Mouse (Mus musculus): ENCODE data around the gene Wfdc12. TPM values are rescaled to one million over a fixed set of nuclear protein-coding genes. Genes with fewer than 3 reads are reported as not detected.
"Not testable (repeated sequence)": the region's sequence is repeated elsewhere in the genome, so short reads cannot be mapped to it uniquely, and the experiment has no call there.

Gene Wfdc12
- polyA plus RNA-seq (2015; fragmentation: Nextera tagmentation; extraction: Ambion mirVana), result not detected in 2 replicates

DNA sequence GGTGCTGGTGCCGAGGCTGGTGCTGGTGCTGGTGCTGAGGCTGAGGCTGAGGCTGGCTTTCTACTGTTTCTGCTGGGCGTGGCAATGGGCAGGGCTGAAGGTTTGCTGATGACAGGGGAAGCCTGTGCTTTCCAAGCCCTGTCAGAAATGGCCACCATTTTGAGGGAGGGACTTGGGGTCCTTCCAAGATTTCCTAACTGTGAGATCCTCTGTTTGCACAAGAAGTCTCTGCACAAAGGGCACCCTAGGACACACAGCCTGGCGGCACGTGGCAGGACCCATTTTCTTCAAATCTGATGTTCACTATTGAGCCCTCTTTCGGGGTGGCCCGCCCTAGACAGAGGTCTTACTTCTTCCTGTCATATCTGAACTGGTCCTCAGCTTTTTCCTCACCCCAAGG, at the start of gene Wfdc12:
Wfdc12 (minus strand) TSS at position 33 of the 400 bp plus-strand sequence.
- Histone ChIP-seq H3K27me3 (no peaks in the 10 kb centered on the region), H3K4me3 (no peak within 1 kb of the TSS), H3K4me2 (no peak within 1 kb of the TSS), H3K9me3 (replicated peaks) (no peaks in the 10 kb centered on the region), H3K36me3 (ENCODE audit: poor library complexity, severe bottlenecking) (no peaks in the 10 kb centered on the region), H3K27ac (no peak within 1 kb of the TSS), H3K9ac (no peak within 1 kb of the TSS), H3K4me1 (no peaks in the 10 kb centered on the region)
- 83% methylated on average over 5 of the region's 6 CpGs for WGBS
- ATAC-seq, result no peak

- H3K27ac ChIP-seq, result no peak within 1 kb of the TSS
- no peaks in the 10 kb centered on the region for H3K27me3 ChIP-seq
- H3K9ac ChIP-seq, result no peak within 1 kb of the TSS
- H3K4me3 ChIP-seq, result no peak within 1 kb of the TSS
- 90% methylated on average over 3 of the region's 3 CpGs for WGBS
- no peaks in the 10 kb centered on the region for H3K4me1 ChIP-seq
- H3K4me2 ChIP-seq, result no peak within 1 kb of the TSS
- H3K9me3 ChIP-seq (replicated peaks), result no peaks in the 10 kb centered on the region
- no peak for ATAC-seq
- no peaks in the 10 kb centered on the region for H3K36me3 ChIP-seq (ENCODE audit: poor library complexity, severe bottlenecking)
These were observed 48.0 kb upstream of the Wfdc12 start, which contains the start of gene Svs2 for GRCm38 (mm10) chr2:164238366-164238765. TSS of gene Svs2 (minus strand) at chr2:164238466.

DNA sequence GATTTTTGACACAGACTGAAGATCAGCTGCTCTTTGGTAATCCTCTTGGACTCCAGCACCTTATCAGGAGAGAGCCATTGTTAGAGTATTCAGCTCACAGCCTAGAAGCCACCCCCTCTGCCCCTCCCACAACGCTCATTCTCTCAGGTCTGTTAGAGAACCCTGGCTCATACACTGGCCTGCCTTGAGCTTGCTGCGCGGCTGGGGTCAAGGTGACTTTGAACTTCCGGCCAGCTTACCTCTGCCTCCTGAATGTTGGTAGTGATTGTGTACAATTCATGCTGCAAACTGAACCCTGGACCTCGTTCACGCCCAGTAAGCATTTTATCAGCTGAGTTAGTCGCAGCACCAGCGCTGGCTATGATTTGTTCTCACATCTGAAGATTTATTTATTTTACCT, 42.3 kb upstream of the Wfdc12 start:
- H3K36me3 ChIP-seq (ENCODE audit: poor library complexity, severe bottlenecking), result no peaks in the 10 kb centered on the region
- H3K9ac ChIP-seq, result no peak overlapping the region
- H3K4me1 ChIP-seq, result no peaks in the 10 kb centered on the region
- 89% methylated on average over 8 of the region's 8 CpGs for WGBS
- H3K27ac ChIP-seq, result no peak overlapping the region
- no peak for ATAC-seq
- no peak overlapping the region for H3K4me2 ChIP-seq
- H3K9me3 ChIP-seq (replicated peaks), result no peaks in the 10 kb centered on the region
- no peaks in the 10 kb centered on the region for H3K27me3 ChIP-seq
- no peak overlapping the region for H3K4me3 ChIP-seq

GRCm38 (mm10) chr2:164228361-164229070, 38.1 kb upstream of the Wfdc12 start:
- H3K9me3 ChIP-seq (replicated peaks), result no peaks in the 10 kb centered on the region
- WGBS, result 90% methylated on average over 8 of the region's 8 CpGs
- H3K4me2 ChIP-seq, result no peak overlapping the region
- H3K27ac ChIP-seq, result no peak overlapping the region
- no peak overlapping the region for H3K4me3 ChIP-seq
- ATAC-seq, result no peak
- no peaks in the 10 kb centered on the region for H3K4me1 ChIP-seq
- H3K27me3 ChIP-seq, result no peaks in the 10 kb centered on the region
- H3K9ac ChIP-seq, result no peak overlapping the region
- no peaks in the 10 kb centered on the region for H3K36me3 ChIP-seq (ENCODE audit: poor library complexity, severe bottlenecking)

- H3K4me2 ChIP-seq, result no peak within 1 kb of the TSS
- WGBS, result 88% methylated on average over 11 of the region's 11 CpGs
- H3K36me3 ChIP-seq (ENCODE audit: poor library complexity, severe bottlenecking), result no peaks in the 10 kb centered on the region
- no peaks in the 10 kb centered on the region for H3K27me3 ChIP-seq
- no peak within 1 kb of the TSS for H3K9ac ChIP-seq
- no peaks in the 10 kb centered on the region for H3K4me1 ChIP-seq
- no peak for ATAC-seq
- no peak within 1 kb of the TSS for H3K27ac ChIP-seq
- no peaks in the 10 kb centered on the region for H3K9me3 ChIP-seq (replicated peaks)
- H3K4me3 ChIP-seq, result no peak within 1 kb of the TSS
These were observed 31.1 kb upstream of the Wfdc12 start, which contains the start of gene Wfdc15b for GRCm38 (mm10) chr2:164221522-164221921. TSS of gene Wfdc15b (minus strand) at chr2:164221660.

DNA sequence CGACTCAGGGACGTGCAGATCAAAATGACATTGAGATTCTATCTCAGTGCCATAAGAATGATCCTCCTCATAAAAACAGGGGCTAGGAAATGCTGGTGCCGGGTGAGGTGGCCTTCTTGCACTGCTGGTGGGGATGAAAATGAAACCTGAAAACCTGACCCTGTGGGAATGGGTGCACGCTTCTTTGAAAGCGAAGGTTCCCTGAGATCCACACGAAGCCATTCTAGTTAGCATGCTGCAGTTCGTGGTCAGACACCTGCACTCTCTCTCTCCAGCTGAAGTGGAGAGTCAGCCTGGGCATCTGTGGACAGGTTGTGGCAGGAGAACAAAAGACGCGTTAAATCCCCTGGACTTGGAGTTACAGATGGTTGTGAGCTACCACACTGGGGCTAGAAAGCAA, 28.9 kb upstream of the Wfdc12 start:
- no peaks in the 10 kb centered on the region for H3K4me1 ChIP-seq
- H3K9ac ChIP-seq, result no peak overlapping the region
- H3K9me3 ChIP-seq (replicated peaks), result no peaks in the 10 kb centered on the region
- H3K4me3 ChIP-seq, result no peak overlapping the region
- no peak overlapping the region for H3K27ac ChIP-seq
- no peaks in the 10 kb centered on the region for H3K36me3 ChIP-seq (ENCODE audit: poor library complexity, severe bottlenecking)
- WGBS, result 88% methylated on average over 9 of the region's 9 CpGs
- no peak overlapping the region for H3K4me2 ChIP-seq
- ATAC-seq, result no peak
- no peaks in the 10 kb centered on the region for H3K27me3 ChIP-seq

DNA sequence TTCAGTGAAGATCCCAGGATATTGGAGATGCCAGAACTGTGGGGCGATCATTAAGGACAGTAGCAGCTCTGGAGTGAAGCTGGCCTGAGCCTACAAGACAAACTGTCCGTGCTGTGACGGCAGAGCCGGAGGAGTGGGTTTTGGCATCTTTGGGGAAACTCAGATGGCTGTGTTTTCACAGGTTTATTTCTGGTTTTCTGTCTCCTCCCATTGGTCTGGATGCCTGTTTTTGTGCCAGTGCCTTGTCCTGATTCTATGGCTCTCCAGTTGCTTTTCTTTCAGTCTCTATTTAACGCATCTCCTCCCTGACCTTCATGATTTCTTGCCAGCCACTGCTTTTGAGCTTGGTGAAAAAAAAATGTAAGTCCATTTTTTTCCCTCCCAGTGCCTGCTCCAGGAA, 22.3 kb upstream of the Wfdc12 start:
- Histone ChIP-seq H3K27ac (no peak overlapping the region), H3K4me2 (no peak overlapping the region), H3K9ac (no peak overlapping the region), H3K9me3 (replicated peaks) (no peaks in the 10 kb centered on the region), H3K4me1 (no peaks in the 10 kb centered on the region), H3K27me3 (no peaks in the 10 kb centered on the region), H3K4me3 (no peak overlapping the region), H3K36me3 (ENCODE audit: poor library complexity, severe bottlenecking) (no peaks in the 10 kb centered on the region)
- WGBS, result 81% methylated on average over 5 of the region's 5 CpGs
- no peak for ATAC-seq

GRCm38 (mm10) chr2:164210892-164211291, 20.5 kb upstream of the Wfdc12 start:
- ATAC-seq, result no peak
- H3K27me3 ChIP-seq, result no peaks in the 10 kb centered on the region
- H3K4me3 ChIP-seq, result no peak overlapping the region
- H3K9ac ChIP-seq, result no peak overlapping the region
- H3K27ac ChIP-seq, result no peak overlapping the region
- no peaks in the 10 kb centered on the region for H3K4me1 ChIP-seq
- no peaks in the 10 kb centered on the region for H3K9me3 ChIP-seq (replicated peaks)
- no peak overlapping the region for H3K4me2 ChIP-seq
- no peaks in the 10 kb centered on the region for H3K36me3 ChIP-seq (ENCODE audit: poor library complexity, severe bottlenecking)
- 95% methylated on average over 4 of the region's 4 CpGs for WGBS

- ATAC-seq, result no peak
- H3K4me2 ChIP-seq, result no peak overlapping the region
- WGBS, result 86% methylated on average over 4 of the region's 4 CpGs
These were observed 16.3 kb upstream of the Wfdc12 start for GRCm38 (mm10) chr2:164206676-164207075.

DNA sequence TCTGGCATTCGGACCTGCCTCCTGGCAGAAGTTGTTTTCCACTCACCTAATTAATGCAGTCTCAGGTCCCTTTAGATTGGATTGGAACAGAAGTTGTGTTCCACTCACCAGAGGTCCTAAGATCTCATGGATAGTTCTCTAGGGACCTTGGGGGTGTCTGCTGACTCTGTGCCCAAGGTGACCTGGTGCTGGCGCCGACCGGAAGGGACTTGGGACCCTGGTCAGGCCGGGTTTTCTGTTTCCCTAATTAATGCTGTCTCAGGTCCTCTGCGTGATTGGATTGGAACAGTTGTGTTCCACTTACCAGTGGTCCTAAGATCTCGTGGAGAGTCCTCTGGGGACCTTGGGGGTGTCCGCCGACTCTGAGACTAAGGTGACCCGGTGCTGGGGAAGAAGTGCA, 15.6 kb upstream of the Wfdc12 start:
- 91% methylated on average over 10 of the region's 10 CpGs for WGBS
- not testable (repeated sequence) for ATAC-seq; H3K9ac ChIP-seq; H3K4me2 ChIP-seq; H3K27ac ChIP-seq; H3K36me3 ChIP-seq (ENCODE audit: poor library complexity, severe bottlenecking); H3K4me1 ChIP-seq; H3K27me3 ChIP-seq; H3K4me3 ChIP-seq; H3K9me3 ChIP-seq (replicated peaks)

More at GRCm38 (mm10) chr2:164206676-164207075, 16.3 kb upstream of the Wfdc12 start:
- Histone ChIP-seq H3K9ac (no peak overlapping the region), H3K4me1 (no peaks in the 10 kb centered on the region), H3K27ac (no peak overlapping the region), H3K27me3 (no peaks in the 10 kb centered on the region), H3K9me3 (replicated peaks) (no peaks in the 10 kb centered on the region), H3K4me3 (no peak overlapping the region), H3K36me3 (ENCODE audit: poor library complexity, severe bottlenecking) (no peaks in the 10 kb centered on the region)

DNA sequence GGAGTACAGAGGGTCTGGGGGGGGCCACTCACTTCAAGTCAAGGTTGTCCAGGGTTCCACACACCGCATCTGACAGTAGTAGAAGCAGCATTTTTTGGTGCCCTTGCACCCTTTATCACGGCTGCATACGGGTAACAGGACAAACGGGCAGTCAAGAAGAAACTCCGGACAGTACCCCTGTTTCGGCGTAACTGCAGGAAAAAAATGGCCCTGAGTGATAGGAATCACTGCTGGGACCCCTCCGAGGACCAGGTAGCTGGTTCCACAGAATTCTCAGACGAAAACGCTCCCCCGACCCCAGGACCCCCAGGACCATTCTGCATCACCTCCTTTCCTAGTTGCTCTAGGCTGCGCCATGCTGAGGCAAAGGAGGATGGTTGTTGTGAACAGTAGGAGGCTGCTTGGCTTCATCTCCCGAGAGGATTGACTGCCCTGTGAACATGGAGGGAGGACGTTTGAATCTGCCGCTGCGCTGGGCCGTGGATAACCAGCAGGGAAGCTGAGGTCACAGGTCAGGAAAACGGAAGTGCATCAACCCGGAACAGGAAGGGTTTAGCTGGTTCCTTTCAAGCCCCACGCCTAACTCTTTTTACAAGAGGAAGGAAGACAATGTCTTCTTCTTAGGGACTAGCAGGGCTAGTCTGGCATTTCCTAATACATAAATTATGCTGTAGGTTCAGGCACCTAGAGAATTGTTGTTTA, 9.4 kb upstream of the Wfdc12 start, which contains the start of gene Wfdc15a:
Wfdc15a (minus strand) TSS at position 505 of the 702 bp plus-strand sequence.
- WGBS, result 82% methylated on average over 20 of the region's 20 CpGs
- no peak for ATAC-seq
- H3K9ac ChIP-seq, result no peak within 1 kb of the TSS
- H3K27ac ChIP-seq, result no peak within 1 kb of the TSS
- no peaks in the 10 kb centered on the region for H3K4me1 ChIP-seq
- H3K9me3 ChIP-seq (replicated peaks), result no peaks in the 10 kb centered on the region
- H3K36me3 ChIP-seq (ENCODE audit: poor library complexity, severe bottlenecking), result no peaks in the 10 kb centered on the region
- no peaks in the 10 kb centered on the region for H3K27me3 ChIP-seq
- no peak within 1 kb of the TSS for H3K4me2 ChIP-seq
- H3K4me3 ChIP-seq, result no peak within 1 kb of the TSS

GRCm38 (mm10) chr2:164196700-164196990, 6.2 kb upstream of the Wfdc12 start:
- Histone ChIP-seq H3K4me3 (no peak overlapping the region), H3K36me3 (ENCODE audit: poor library complexity, severe bottlenecking) (no peaks in the 10 kb centered on the region), H3K4me2 (no peak overlapping the region), H3K27me3 (no peaks in the 10 kb centered on the region), H3K9me3 (replicated peaks) (no peaks in the 10 kb centered on the region), H3K9ac (no peak overlapping the region), H3K4me1 (no peaks in the 10 kb centered on the region), H3K27ac (no peak overlapping the region)
- 86% methylated on average over 5 of the region's 5 CpGs for WGBS
- no peak for ATAC-seq

All from forebrain, embryonic 13.5 days (tissue).